Mouse (Mus musculus) thymus, adult 2 months (tissue): ENCODE results near the gene Olfr697.

Experiments
- CTCF ChIP-seq: fragments of 200-500 bp; IDR thresholded peaks from 2 replicates; pipeline ENCODE4 v1.5.1; 2012; ENCODE audit warnings: mild to moderate bottlenecking, control low read depth, low read length, moderate library complexity, borderline replicate concordance; ENCODE audit not compliant: control insufficient read depth, poor library complexity, insufficient read depth; ENCODE audit errors: extremely low read depth
- POLR2A ChIP-seq: fragments of 200-500 bp; IDR thresholded peaks from 2 replicates; pipeline ENCODE4 v1.6.1; 2012; ENCODE audit warnings: mild to moderate bottlenecking, low read length, control low read depth, moderate library complexity; ENCODE audit not compliant: control insufficient read depth, poor library complexity, insufficient read depth; ENCODE audit errors: extremely low read depth

GRCm38 (mm10) chr7:106733717-106734116, 8.5 kb downstream of the Olfr697 start:
- TF ChIP-seq CTCF (no peak), POLR2A (no peak)
